Mouse (Mus musculus) c-Kit-positive CD71-positive TER-119-negative erythroid progenitor cells, embryonic 14.5 days (primary cell): ENCODE data around the gene Trak1.

Experiments used
- DNase-seq: peaks from one replicate; pipeline ENCODE4 v3.0.0-alpha.2; 2013; ENCODE audit warnings: low read depth

Trak1 gene

GRCm38 (mm10) chr9:121297171-121298064, at the start of gene Trak1:
TSS of gene Trak1 (plus strand) at chr9:121297502.
- no peak for DNase-seq

GRCm38 (mm10) chr9:121247956-121248775, 49.1 kb upstream of the Trak1 start:
- DNase-seq, result peak; percentile 79

GRCm38 (mm10) chr9:121249805-121250204, 47.5 kb upstream of the Trak1 start:
- DNase-seq, result no peak

- DNase-seq, result no peak
These were observed 46.4 kb upstream of the Trak1 start for GRCm38 (mm10) chr9:121250854-121251253.

- no peak for DNase-seq
These were observed 43.3 kb upstream of the Trak1 start for GRCm38 (mm10) chr9:121253983-121254382.

GRCm38 (mm10) chr9:121254761-121255160, 42.5 kb upstream of the Trak1 start:
- DNase-seq, result no peak

- no peak for DNase-seq
These were observed 40.2 kb upstream of the Trak1 start for GRCm38 (mm10) chr9:121257106-121257505.

GRCm38 (mm10) chr9:121265307-121265706, 32.0 kb upstream of the Trak1 start:
- DNase-seq, result no peak

GRCm38 (mm10) chr9:121271149-121271548, 26.2 kb upstream of the Trak1 start:
- no peak for DNase-seq

GRCm38 (mm10) chr9:121271561-121271960, 25.7 kb upstream of the Trak1 start:
- no peak for DNase-seq

GRCm38 (mm10) chr9:121276745-121277117, 20.6 kb upstream of the Trak1 start:
- no peak for DNase-seq

- DNase-seq, result peak; percentile 84
These were observed 19.9 kb upstream of the Trak1 start, which contains the start of gene Ulk4 for GRCm38 (mm10) chr9:121277118-121278060. TSS of gene Ulk4 (minus strand) at chr9:121277197.

- DNase-seq, result no peak
These were observed 18.1 kb upstream of the Trak1 start for GRCm38 (mm10) chr9:121279216-121279615.

GRCm38 (mm10) chr9:121281891-121282290, 15.4 kb upstream of the Trak1 start:
- no peak for DNase-seq

GRCm38 (mm10) chr9:121283620-121284185, 13.6 kb upstream of the Trak1 start:
- no peak for DNase-seq

GRCm38 (mm10) chr9:121284422-121284821, 12.9 kb upstream of the Trak1 start:
- peak; percentile 56 for DNase-seq

GRCm38 (mm10) chr9:121285341-121286324, 11.7 kb upstream of the Trak1 start:
- peak; percentile 59 for DNase-seq

GRCm38 (mm10) chr9:121286325-121286901, 10.9 kb upstream of the Trak1 start:
- DNase-seq, result peak; percentile 68

GRCm38 (mm10) chr9:121291275-121291674, 6.0 kb upstream of the Trak1 start:
- no peak for DNase-seq

GRCm38 (mm10) chr9:121293187-121293586, 4.1 kb upstream of the Trak1 start:
- no peak for DNase-seq
